Mouse (Mus musculus) stomach, postnatal 0 days (tissue): ENCODE measurements around the gene Stx12.

ENCODE experiments used
- CTCF ChIP-seq: IDR thresholded peaks from 2 replicates; pipeline ENCODE4 v1.5.1; 2016; ENCODE audit warnings: antibody characterized with exemption, low read depth, mild to moderate bottlenecking, moderate library complexity
- EP300 ChIP-seq: optimal IDR thresholded peaks from 2 replicates; pipeline ENCODE3; 2016; ENCODE audit warnings: antibody characterized with exemption

DNA sequence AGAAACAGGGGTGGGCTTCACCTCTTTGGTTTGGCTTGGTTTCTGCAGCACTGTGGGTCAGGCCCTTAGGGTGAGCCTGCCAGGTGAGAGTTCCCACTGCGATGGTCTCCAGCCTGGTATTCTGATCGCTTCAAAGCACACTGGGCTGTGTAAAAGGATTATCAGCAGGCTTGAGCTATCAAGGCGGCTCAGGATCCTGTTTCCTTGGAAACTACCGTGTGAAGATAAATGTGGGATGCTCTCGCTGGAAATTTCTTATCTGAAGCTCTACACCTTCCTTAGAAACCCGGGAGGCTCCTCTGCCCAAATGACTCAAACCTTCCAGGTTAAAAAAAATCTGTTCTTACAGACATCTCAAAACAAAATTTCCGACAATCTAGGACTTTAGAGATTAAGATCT lies 10.1 kb upstream of the Stx12 start:
- no peak for TF ChIP-seq CTCF
- TF ChIP-seq EP300 = no peak
